Mouse (Mus musculus): ENCODE data around the gene Etv6. TPM values are rescaled to one million over a fixed set of nuclear protein-coding genes. Genes with fewer than 3 reads are reported as not detected.

The Etv6 gene
- polyA plus RNA-seq (2012; rRNA removed) = 16.5 and 19.9 TPM in 2 replicates
- 13.9 and 14.7 TPM in 2 replicates for polyA plus RNA-seq (2014; fragmentation: Nextera tagmentation; extraction: Ambion mirVana)

- Histone ChIP-seq H3K9me3 (ENCODE audit: control insufficient read depth, low read length) (no peaks in the 10 kb centered on the region), H3K4me1 (ENCODE audit: control insufficient read depth, insufficient read depth, low read length) (peaks cover 26% of the 10 kb centered on the region), H3K4me2 (replicated peaks; ENCODE audit: low read depth, low read length, severe bottlenecking) (peak within 1 kb of the TSS; percentile 67), H3K36me3 (ENCODE audit: control insufficient read depth, insufficient read depth, low read length) (no peaks in the 10 kb centered on the region), H3K4me3 (replicated peaks; ENCODE audit: low read length) (peak within 1 kb of the TSS; percentile 71), H3K27ac (replicated peaks; ENCODE audit: low read depth, low read length) (peak within 1 kb of the TSS; percentile 100), H3K9ac (ENCODE audit: low read depth, low read length, severe bottlenecking) (peak within 1 kb of the TSS; percentile 98), H3K27me3 (ENCODE audit: control insufficient read depth, insufficient read depth, low read length) (no peaks in the 10 kb centered on the region)
- under 1% methylated on average over 68 of the region's 78 CpGs for WGBS
- ATAC-seq (ENCODE audit: low FRiP score, low read depth) (peak; percentile 80), DNase-seq (ENCODE audit: low spot score) (peak; percentile 84)
- peak; percentile 23; the same call in 1 of the 2 replicates for TF ChIP-seq POLR2A (IDR thresholded peaks at IDR 0.05; ENCODE audit: borderline replicate concordance, extremely low read depth, insufficient read depth, insufficient read length)
Measured at GRCm38 (mm10) chr6:134035490-134036405, at the start of gene Etv6. Gene Etv6, plus strand, starts transcription at chr6:134035700.

DNA sequence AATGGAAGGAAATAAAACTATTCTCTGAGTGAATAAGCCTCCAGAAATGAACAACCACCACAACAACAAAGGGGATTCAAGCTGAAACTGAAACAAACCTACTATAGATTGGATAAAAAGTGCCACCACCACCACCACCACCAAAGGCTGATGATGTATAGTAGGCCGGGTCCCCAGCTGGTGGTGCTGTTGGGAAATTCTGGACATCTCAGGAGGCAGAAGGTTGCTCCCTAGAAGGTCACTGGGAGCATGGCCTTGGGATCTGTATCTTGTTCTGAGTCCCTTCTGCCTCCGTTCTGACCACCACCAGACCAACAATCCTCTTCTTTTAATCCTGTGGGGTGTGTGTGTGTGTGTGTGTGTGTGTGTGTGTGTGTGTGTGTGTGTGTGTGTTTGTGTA, 49.3 kb upstream of the Etv6 start:
- no peaks in the 10 kb centered on the region for H3K36me3 ChIP-seq (ENCODE audit: control insufficient read depth, insufficient read depth, low read length)
- DNase-seq (ENCODE audit: low spot score) (no peak), ATAC-seq (ENCODE audit: low FRiP score, low read depth) (no peak)
- no peak overlapping the region for H3K4me3 ChIP-seq (replicated peaks; ENCODE audit: low read length)
- 83% methylated on average over 2 of the region's 2 CpGs for WGBS
- TF ChIP-seq POLR2A (IDR thresholded peaks at IDR 0.05; ENCODE audit: borderline replicate concordance, extremely low read depth, insufficient read depth, insufficient read length) = no peak
- H3K4me1 ChIP-seq (ENCODE audit: control insufficient read depth, insufficient read depth, low read length) = no peaks in the 10 kb centered on the region
- H3K9ac ChIP-seq (ENCODE audit: low read depth, low read length, severe bottlenecking) = no peak overlapping the region
- H3K4me2 ChIP-seq (replicated peaks; ENCODE audit: low read depth, low read length, severe bottlenecking) = no peak overlapping the region
- no peaks in the 10 kb centered on the region for H3K27me3 ChIP-seq (ENCODE audit: control insufficient read depth, insufficient read depth, low read length)
- H3K27ac ChIP-seq (replicated peaks; ENCODE audit: low read depth, low read length) = no peak overlapping the region
- no peaks in the 10 kb centered on the region for H3K9me3 ChIP-seq (ENCODE audit: control insufficient read depth, low read length)

GRCm38 (mm10) chr6:133987068-133987591, 48.4 kb upstream of the Etv6 start:
- no peak for DNase-seq (ENCODE audit: low spot score)
- Histone ChIP-seq H3K4me3 (replicated peaks; ENCODE audit: low read length) (no peak overlapping the region), H3K9me3 (ENCODE audit: control insufficient read depth, low read length) (no peaks in the 10 kb centered on the region), H3K4me1 (ENCODE audit: control insufficient read depth, insufficient read depth, low read length) (no peaks in the 10 kb centered on the region), H3K9ac (ENCODE audit: low read depth, low read length, severe bottlenecking) (no peak overlapping the region), H3K36me3 (ENCODE audit: control insufficient read depth, insufficient read depth, low read length) (no peaks in the 10 kb centered on the region), H3K27ac (replicated peaks; ENCODE audit: low read depth, low read length) (no peak overlapping the region), H3K27me3 (ENCODE audit: control insufficient read depth, insufficient read depth, low read length) (no peaks in the 10 kb centered on the region), H3K4me2 (replicated peaks; ENCODE audit: low read depth, low read length, severe bottlenecking) (no peak overlapping the region)
- no peak for ATAC-seq (ENCODE audit: low FRiP score, low read depth)
- WGBS = 79% methylated on average over 2 of the region's 2 CpGs
- no peak for TF ChIP-seq POLR2A (IDR thresholded peaks at IDR 0.05; ENCODE audit: borderline replicate concordance, extremely low read depth, insufficient read depth, insufficient read length)

DNA sequence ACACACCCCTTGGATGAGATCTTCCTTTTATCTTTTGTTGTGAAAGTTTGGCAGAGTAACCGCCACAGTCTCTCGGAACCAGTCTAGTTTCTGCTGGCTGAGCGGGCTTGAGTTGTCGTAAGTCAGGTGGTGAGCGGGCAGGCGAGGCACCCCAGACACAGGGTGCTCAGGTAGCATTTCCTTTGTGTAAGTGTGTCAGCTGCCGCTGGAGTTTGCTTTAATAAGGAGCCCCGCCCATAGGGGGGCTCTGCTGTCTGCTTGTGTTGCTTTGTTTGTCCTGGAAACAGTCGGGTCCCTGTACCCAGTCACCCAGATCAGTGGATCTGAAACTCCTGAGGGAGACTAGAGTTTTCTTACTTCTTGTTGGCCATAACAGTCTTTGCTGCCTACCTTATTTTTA, 47.5 kb upstream of the Etv6 start:
- H3K36me3 ChIP-seq (ENCODE audit: control insufficient read depth, insufficient read depth, low read length) = no peaks in the 10 kb centered on the region
- H3K4me3 ChIP-seq (replicated peaks; ENCODE audit: low read length) = no peak overlapping the region
- 57% methylated on average over 9 of the region's 9 CpGs for WGBS
- H3K27me3 ChIP-seq (ENCODE audit: control insufficient read depth, insufficient read depth, low read length) = no peaks in the 10 kb centered on the region
- no peak for TF ChIP-seq POLR2A (IDR thresholded peaks at IDR 0.05; ENCODE audit: borderline replicate concordance, extremely low read depth, insufficient read depth, insufficient read length)
- H3K27ac ChIP-seq (replicated peaks; ENCODE audit: low read depth, low read length) = no peak overlapping the region
- DNase-seq (ENCODE audit: low spot score) (no peak), ATAC-seq (ENCODE audit: low FRiP score, low read depth) (no peak)
- no peaks in the 10 kb centered on the region for H3K4me1 ChIP-seq (ENCODE audit: control insufficient read depth, insufficient read depth, low read length)
- H3K9ac ChIP-seq (ENCODE audit: low read depth, low read length, severe bottlenecking) = no peak overlapping the region
- H3K9me3 ChIP-seq (ENCODE audit: control insufficient read depth, low read length) = no peaks in the 10 kb centered on the region
- no peak overlapping the region for H3K4me2 ChIP-seq (replicated peaks; ENCODE audit: low read depth, low read length, severe bottlenecking)

DNA sequence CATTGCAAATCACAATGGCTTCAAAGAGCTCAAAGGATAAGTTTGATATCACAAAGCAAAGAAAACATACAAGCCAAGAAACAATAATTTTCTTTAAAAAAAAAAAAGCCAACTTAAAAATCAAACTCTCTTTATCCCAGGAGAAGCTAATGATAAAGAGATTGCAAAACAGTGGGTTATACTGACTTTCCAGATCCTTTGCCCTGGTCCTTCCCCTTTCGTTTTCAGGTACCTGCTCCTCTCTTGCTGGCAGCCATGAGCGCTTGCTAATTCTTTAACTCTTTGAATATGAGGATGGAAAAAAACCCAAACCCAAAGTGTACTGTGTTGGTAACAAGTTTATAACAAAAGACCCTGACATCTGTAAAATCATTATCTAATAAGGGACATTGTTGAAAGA, 38.0 kb upstream of the Etv6 start:
- 84% methylated on average over 2 of the region's 2 CpGs for WGBS
- H3K4me2 ChIP-seq (replicated peaks; ENCODE audit: low read depth, low read length, severe bottlenecking) = no peak overlapping the region
- no peak overlapping the region for H3K9ac ChIP-seq (ENCODE audit: low read depth, low read length, severe bottlenecking)
- ATAC-seq (ENCODE audit: low FRiP score, low read depth) (no peak), DNase-seq (ENCODE audit: low spot score) (no peak)
- no peaks in the 10 kb centered on the region for H3K36me3 ChIP-seq (ENCODE audit: control insufficient read depth, insufficient read depth, low read length)
- no peaks in the 10 kb centered on the region for H3K4me1 ChIP-seq (ENCODE audit: control insufficient read depth, insufficient read depth, low read length)
- no peak for TF ChIP-seq POLR2A (IDR thresholded peaks at IDR 0.05; ENCODE audit: borderline replicate concordance, extremely low read depth, insufficient read depth, insufficient read length)
- H3K27ac ChIP-seq (replicated peaks; ENCODE audit: low read depth, low read length) = no peak overlapping the region
- no peaks in the 10 kb centered on the region for H3K27me3 ChIP-seq (ENCODE audit: control insufficient read depth, insufficient read depth, low read length)
- no peak overlapping the region for H3K4me3 ChIP-seq (replicated peaks; ENCODE audit: low read length)
- no peaks in the 10 kb centered on the region for H3K9me3 ChIP-seq (ENCODE audit: control insufficient read depth, low read length)
